Mouse (Mus musculus): ENCODE data around the gene 5530401A14Rik. TPM values are rescaled to one million over a fixed set of nuclear protein-coding genes. Genes with fewer than 3 reads are reported as not detected.

The 5530401A14Rik gene
- total RNA-seq, 1 experiment from 2014 or later = not detected

DNA sequence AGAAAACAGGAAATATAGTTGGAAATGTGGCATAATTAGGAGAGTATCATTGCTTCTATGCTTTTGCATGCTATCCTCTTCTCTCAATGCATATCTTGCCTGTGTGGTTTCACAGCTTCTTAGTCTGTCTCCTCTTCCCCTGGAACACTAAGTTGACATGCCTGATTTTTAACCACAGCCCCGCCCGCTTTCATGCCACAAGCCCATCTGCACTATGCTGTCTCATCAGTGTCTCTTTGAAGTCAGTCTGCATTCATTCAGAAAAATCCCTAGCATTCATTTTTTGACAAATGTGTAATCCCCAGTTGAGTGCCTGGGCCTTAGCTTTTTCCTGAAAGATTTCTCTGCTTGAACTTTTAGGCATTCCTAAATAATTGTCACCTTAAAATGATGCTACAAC is 62.6 kb downstream of the 5530401A14Rik start:
- no peak for ATAC-seq (replicated peaks; ENCODE audit: insufficient number of reproducible peaks, low FRiP score, low TSS enrichment, poor library complexity, severe bottlenecking)

GRCm38 (mm10) chr11:81923626-81924025 is 63.2 kb downstream of the 5530401A14Rik start:
- ATAC-seq (replicated peaks; ENCODE audit: insufficient number of reproducible peaks, low FRiP score, low TSS enrichment, poor library complexity, severe bottlenecking) = no peak

GRCm38 (mm10) chr11:81926393-81926792 is 65.9 kb downstream of the 5530401A14Rik start:
- no peak for ATAC-seq (replicated peaks; ENCODE audit: insufficient number of reproducible peaks, low FRiP score, low TSS enrichment, poor library complexity, severe bottlenecking)

DNA sequence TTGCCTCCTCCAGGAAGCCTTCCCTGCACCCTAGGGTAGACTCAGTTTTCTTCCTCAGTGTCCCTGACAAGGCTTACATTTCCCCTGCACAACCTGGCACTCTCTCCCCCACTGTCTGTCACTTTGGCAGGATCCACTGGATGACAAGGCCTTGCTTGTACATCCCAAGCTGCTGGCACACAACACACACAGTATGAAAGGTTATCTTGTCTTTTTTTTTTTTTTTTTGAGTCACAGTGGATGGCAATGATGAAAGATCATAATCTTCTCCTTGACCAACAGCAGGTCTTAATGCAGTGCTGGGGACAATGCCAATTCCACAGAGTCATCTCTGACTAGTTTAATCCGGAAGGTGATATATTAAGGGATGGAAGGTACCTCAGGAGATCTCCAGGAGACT is 77.0 kb downstream of the 5530401A14Rik start:
- ATAC-seq (replicated peaks; ENCODE audit: insufficient number of reproducible peaks, low FRiP score, low TSS enrichment, poor library complexity, severe bottlenecking) = no peak

DNA sequence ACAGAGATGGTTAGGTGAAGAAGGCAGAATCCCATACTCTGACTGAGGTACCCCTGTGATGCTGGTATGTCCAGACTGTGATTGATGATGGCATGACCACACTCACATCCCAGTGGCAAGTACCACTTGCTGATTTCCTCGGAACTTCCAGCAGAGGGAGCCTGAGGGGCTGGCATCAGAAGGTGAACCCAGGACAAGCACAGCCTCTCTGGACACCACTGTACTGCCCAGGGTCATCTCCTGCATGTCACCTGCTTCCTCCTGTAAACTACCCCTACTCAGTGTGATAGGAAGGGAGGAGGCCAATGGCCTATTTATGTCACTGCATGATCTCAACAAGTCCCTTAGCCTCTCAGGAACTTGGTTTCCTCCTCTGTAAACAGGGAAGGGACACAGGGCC is 80.5 kb downstream of the 5530401A14Rik start:
- no peak for ATAC-seq (replicated peaks; ENCODE audit: insufficient number of reproducible peaks, low FRiP score, low TSS enrichment, poor library complexity, severe bottlenecking)

DNA sequence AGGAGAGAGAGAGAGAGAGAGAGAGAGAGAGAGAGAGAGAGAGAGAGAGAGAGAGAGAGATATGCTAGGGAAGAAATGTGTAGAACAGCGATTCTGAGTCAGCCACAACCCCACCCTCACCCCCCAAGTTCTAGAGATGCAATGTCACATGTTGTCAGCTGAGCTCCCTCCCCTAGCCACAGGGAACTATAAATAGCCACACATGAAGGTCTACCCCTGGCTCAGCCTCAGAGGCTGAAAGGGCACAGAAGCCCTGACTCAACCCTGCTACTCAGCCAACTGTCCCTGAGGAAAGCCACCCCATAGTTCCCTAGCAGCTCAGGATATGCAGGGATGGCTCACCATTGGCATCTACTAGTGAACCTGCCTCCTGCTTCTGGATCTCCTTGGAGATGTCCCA is 81.7 kb downstream of the 5530401A14Rik start:
- ATAC-seq (replicated peaks; ENCODE audit: insufficient number of reproducible peaks, low FRiP score, low TSS enrichment, poor library complexity, severe bottlenecking) = no peak

Other genes starting within 250 kb of the 5530401A14Rik start
- not detected in 3 replicates for gene Asic2, start 107.8 kb downstream of the 5530401A14Rik start, total RNA-seq (2017)
- 3.4 to 5.0 TPM in 2 of 3 replicates, not detected in the other for gene Ccl2, start 174.9 kb downstream of the 5530401A14Rik start, total RNA-seq (2017)
- gene Gm17268, start 177.9 kb downstream of the 5530401A14Rik start, total RNA-seq (2017) = not detected in 3 replicates
- gene Ccl7, start 185.0 kb downstream of the 5530401A14Rik start, total RNA-seq (2017) = not detected in 3 replicates
- not detected in 3 replicates for gene Ccl11, start 197.2 kb downstream of the 5530401A14Rik start, total RNA-seq (2017)
- gene Ccl12, start 241.2 kb downstream of the 5530401A14Rik start, total RNA-seq (2017) = not detected in 3 replicates